Mouse (Mus musculus): ENCODE measurements around the gene Pank4. TPM values are rescaled to one million over a fixed set of nuclear protein-coding genes. Genes with fewer than 3 reads are reported as not detected.
A peak's percentile ranks its signal among the peaks of the same experiment; 100 is the strongest.

The Pank4 gene
- polyA plus RNA-seq, 1 experiment from 2014 or later: 34.2 TPM

DNA sequence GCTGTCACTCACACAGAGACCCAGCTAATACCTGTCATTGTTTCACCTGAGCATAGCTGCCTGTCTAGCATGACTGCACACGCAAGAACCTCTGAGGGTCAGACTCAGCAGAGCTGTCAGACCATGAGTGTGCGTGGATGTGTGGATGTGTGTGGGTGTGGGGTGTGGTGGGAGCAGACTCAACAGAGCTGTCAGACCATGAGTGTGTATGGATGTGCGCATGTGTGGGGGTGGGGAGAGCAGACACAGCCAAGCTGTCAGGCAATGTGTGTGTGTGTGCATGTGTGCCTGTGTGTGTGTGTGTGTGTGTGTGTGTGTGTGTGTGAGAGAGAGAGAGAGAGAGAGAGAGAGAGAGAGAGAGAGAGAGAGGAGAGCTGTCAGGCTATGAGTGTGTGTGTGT lies 41.4 kb downstream of the Pank4 start:
- H3K27me3 ChIP-seq (replicated peaks; ENCODE audit: control insufficient read depth, insufficient read depth, low read length): no peaks in the 10 kb centered on the region
- no peaks in the 10 kb centered on the region for H3K9me3 ChIP-seq (ENCODE audit: control insufficient read depth, low read length)
- 87% methylated on average over 3 of the region's 3 CpGs for WGBS
- no peaks in the 10 kb centered on the region for H3K4me1 ChIP-seq (ENCODE audit: control insufficient read depth, insufficient read depth, low read length)
- ATAC-seq: no peak
- no peak overlapping the region for H3K4me3 ChIP-seq (ENCODE audit: low read length)
- H3K36me3 ChIP-seq (ENCODE audit: control insufficient read depth, insufficient read depth, low read length): no peaks in the 10 kb centered on the region; the same call in 1 of the 2 replicates
- no peak overlapping the region for H3K4me2 ChIP-seq (ENCODE audit: low read depth, low read length)
- H3K9ac ChIP-seq (ENCODE audit: low read depth, low read length): no peak overlapping the region
- H3K27ac ChIP-seq (ENCODE audit: low read length): no peak overlapping the region

DNA sequence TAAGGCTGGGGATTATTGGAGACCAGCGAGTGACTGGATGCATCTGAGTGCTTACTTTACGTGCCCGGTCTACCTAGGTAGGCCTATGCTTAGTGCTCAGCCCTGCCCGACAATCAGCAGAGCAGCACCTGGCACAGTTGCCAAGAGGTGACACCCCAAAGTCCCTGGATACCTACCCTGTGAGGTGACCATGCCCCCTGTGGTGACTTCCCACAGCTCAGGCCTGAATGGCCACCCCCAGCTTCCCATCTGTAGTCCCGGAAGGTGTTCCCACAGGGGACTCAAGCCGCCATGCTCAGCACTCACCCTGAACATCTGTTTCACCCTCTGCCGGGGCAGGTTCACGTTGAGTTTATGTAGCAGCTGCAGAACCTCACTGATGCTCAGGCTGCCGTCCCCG lies 42.4 kb downstream of the Pank4 start:
- 70% methylated on average over 10 of the region's 10 CpGs for WGBS

DNA sequence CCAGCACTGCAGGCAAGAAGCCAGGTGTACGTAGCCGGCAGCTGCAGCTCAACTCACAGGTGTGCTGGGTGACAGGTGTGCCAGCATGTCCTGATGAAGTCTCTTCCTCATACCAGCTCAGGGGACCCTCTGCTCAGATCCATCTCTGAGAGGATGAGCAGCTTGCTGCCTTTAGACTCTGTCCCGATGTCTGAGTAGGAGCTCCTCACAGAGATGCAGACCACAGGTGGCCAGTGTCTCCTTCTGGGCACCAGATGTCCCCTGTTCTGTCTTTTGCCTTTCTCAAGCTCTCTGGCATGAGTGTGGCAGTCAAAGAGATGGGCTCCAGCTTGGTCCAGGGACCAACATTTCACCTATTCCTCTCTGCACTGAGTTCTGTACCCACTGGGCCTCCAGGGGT lies 43.7 kb downstream of the Pank4 start:
- no peak overlapping the region for H3K4me2 ChIP-seq (ENCODE audit: low read depth, low read length)
- H3K4me3 ChIP-seq (ENCODE audit: low read length): no peak overlapping the region
- no peaks in the 10 kb centered on the region for H3K4me1 ChIP-seq (ENCODE audit: control insufficient read depth, insufficient read depth, low read length)
- H3K9me3 ChIP-seq (ENCODE audit: control insufficient read depth, low read length): no peaks in the 10 kb centered on the region
- H3K36me3 ChIP-seq (ENCODE audit: control insufficient read depth, insufficient read depth, low read length): no peaks in the 10 kb centered on the region; the same call in 1 of the 2 replicates
- ATAC-seq: no peak
- no peak overlapping the region for H3K27ac ChIP-seq (ENCODE audit: low read length)
- 85% methylated on average over 3 of the region's 3 CpGs for WGBS
- H3K9ac ChIP-seq (ENCODE audit: low read depth, low read length): no peak overlapping the region
- no peaks in the 10 kb centered on the region for H3K27me3 ChIP-seq (replicated peaks; ENCODE audit: control insufficient read depth, insufficient read depth, low read length)

More for the DNA sequence above, 42.4 kb downstream of the Pank4 start:
- H3K36me3 ChIP-seq (ENCODE audit: control insufficient read depth, insufficient read depth, low read length): no peaks in the 10 kb centered on the region; the same call in 1 of the 2 replicates
- H3K27me3 ChIP-seq (replicated peaks; ENCODE audit: control insufficient read depth, insufficient read depth, low read length): no peaks in the 10 kb centered on the region
- no peak overlapping the region for H3K9ac ChIP-seq (ENCODE audit: low read depth, low read length)
- no peaks in the 10 kb centered on the region for H3K9me3 ChIP-seq (ENCODE audit: control insufficient read depth, low read length)
- no peaks in the 10 kb centered on the region for H3K4me1 ChIP-seq (ENCODE audit: control insufficient read depth, insufficient read depth, low read length)
- no peak overlapping the region for H3K4me2 ChIP-seq (ENCODE audit: low read depth, low read length)
- H3K4me3 ChIP-seq (ENCODE audit: low read length): no peak overlapping the region
- H3K27ac ChIP-seq (ENCODE audit: low read length): no peak overlapping the region
- no peak for ATAC-seq

DNA sequence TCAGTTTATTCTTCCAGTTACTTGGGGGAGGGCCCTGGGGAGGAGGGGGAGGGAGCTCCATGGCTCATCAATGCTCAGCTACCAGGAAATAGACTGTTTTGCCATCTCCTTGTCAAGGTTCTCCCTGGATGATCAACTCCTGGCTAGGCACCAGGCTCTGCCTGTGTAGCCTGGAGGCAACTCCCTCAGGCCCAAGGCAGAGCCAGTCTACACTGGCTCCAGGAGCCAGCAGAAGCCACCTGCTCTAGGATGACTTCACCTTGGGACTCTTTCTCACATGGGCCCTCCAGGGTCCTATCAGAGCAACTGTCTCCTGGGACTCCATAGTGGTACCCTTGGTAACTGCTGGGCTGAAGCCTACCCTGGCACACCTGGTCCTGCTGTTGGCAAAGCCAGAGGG lies 44.2 kb downstream of the Pank4 start:
- H3K36me3 ChIP-seq (ENCODE audit: control insufficient read depth, insufficient read depth, low read length): no peaks in the 10 kb centered on the region; the same call in 1 of the 2 replicates
- no peak for ATAC-seq
- H3K4me3 ChIP-seq (ENCODE audit: low read length): no peak overlapping the region

DNA sequence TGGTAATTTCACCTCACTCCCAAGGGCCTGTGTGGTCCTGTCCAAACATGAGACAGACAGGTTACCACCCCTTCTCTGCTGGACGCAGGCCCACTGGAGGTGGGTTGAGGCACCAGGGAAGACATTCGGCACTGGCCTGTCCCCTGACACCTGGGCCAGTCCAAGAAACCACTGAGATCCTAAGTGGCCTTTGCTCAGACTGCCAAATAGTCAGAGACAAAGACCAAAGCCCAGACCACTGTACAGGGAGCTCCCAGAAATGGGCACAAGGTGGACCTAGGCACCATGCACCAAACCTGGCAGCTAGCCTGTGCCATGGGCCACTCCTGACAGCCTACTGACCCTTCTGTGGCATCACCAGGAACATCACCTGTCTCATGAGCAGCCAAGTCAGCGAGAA lies 45.3 kb downstream of the Pank4 start:
- Histone ChIP-seq H3K27me3 (replicated peaks; ENCODE audit: control insufficient read depth, insufficient read depth, low read length) (no peaks in the 10 kb centered on the region), H3K36me3 (ENCODE audit: control insufficient read depth, insufficient read depth, low read length) (no peaks in the 10 kb centered on the region; the same call in 1 of the 2 replicates), H3K9ac (ENCODE audit: low read depth, low read length) (no peak overlapping the region), H3K27ac (ENCODE audit: low read length) (no peak overlapping the region), H3K4me2 (ENCODE audit: low read depth, low read length) (no peak overlapping the region), H3K4me1 (ENCODE audit: control insufficient read depth, insufficient read depth, low read length) (no peaks in the 10 kb centered on the region), H3K4me3 (ENCODE audit: low read length) (no peak overlapping the region), H3K9me3 (ENCODE audit: control insufficient read depth, low read length) (no peaks in the 10 kb centered on the region)
- 73% methylated on average over 3 of the region's 3 CpGs for WGBS
- no peak for ATAC-seq

More for the DNA sequence above, 44.2 kb downstream of the Pank4 start:
- H3K27ac ChIP-seq (ENCODE audit: low read length): no peak overlapping the region
- no peaks in the 10 kb centered on the region for H3K27me3 ChIP-seq (replicated peaks; ENCODE audit: control insufficient read depth, insufficient read depth, low read length)
- no peak overlapping the region for H3K4me2 ChIP-seq (ENCODE audit: low read depth, low read length)
- no peak overlapping the region for H3K9ac ChIP-seq (ENCODE audit: low read depth, low read length)
- no peaks in the 10 kb centered on the region for H3K4me1 ChIP-seq (ENCODE audit: control insufficient read depth, insufficient read depth, low read length)
- H3K9me3 ChIP-seq (ENCODE audit: control insufficient read depth, low read length): no peaks in the 10 kb centered on the region

DNA sequence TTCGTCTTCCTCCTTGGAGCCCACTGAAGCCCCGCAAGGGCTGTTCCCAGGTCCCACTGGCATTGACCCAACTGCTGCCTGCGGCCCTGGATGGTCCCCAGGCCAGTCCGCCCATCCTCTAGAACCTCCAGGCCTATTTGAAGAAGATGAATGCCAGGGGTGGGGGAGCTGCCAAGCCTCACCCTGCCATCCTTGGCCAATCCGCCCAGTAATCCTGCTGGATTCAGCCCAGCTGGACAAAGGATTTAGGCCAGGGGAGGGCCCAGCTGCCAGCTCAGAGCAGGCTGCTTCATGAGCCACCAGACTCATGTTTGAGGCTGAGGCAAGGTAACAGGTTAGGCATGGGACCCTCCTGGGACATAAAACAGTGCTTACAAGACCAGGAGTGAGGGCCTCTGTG lies 46.9 kb downstream of the Pank4 start:
- 82% methylated on average over 5 of the region's 5 CpGs for WGBS
- Histone ChIP-seq H3K27ac (ENCODE audit: low read length) (no peak overlapping the region), H3K4me2 (ENCODE audit: low read depth, low read length) (no peak overlapping the region), H3K4me3 (ENCODE audit: low read length) (no peak overlapping the region), H3K27me3 (replicated peaks; ENCODE audit: control insufficient read depth, insufficient read depth, low read length) (no peaks in the 10 kb centered on the region), H3K9ac (ENCODE audit: low read depth, low read length) (no peak overlapping the region), H3K9me3 (ENCODE audit: control insufficient read depth, low read length) (no peaks in the 10 kb centered on the region), H3K36me3 (ENCODE audit: control insufficient read depth, insufficient read depth, low read length) (no peaks in the 10 kb centered on the region; the same call in 1 of the 2 replicates), H3K4me1 (ENCODE audit: control insufficient read depth, insufficient read depth, low read length) (no peaks in the 10 kb centered on the region)
- no peak for ATAC-seq

- no peak overlapping the region for H3K4me2 ChIP-seq (ENCODE audit: low read depth, low read length)
- no peaks in the 10 kb centered on the region for H3K9me3 ChIP-seq (ENCODE audit: control insufficient read depth, low read length)
- H3K4me3 ChIP-seq (ENCODE audit: low read length): no peak overlapping the region
- no peaks in the 10 kb centered on the region; the same call in 1 of the 2 replicates for H3K36me3 ChIP-seq (ENCODE audit: control insufficient read depth, insufficient read depth, low read length)
- WGBS: 77% methylated on average over 8 of the region's 8 CpGs
- H3K27me3 ChIP-seq (replicated peaks; ENCODE audit: control insufficient read depth, insufficient read depth, low read length): no peaks in the 10 kb centered on the region
- no peak for ATAC-seq
- H3K4me1 ChIP-seq (ENCODE audit: control insufficient read depth, insufficient read depth, low read length): no peaks in the 10 kb centered on the region
- H3K9ac ChIP-seq (ENCODE audit: low read depth, low read length): no peak overlapping the region
- H3K27ac ChIP-seq (ENCODE audit: low read length): no peak overlapping the region
Observed at GRCm38 (mm10) chr4:155011312-155012025, 47.5 kb downstream of the Pank4 start.

DNA sequence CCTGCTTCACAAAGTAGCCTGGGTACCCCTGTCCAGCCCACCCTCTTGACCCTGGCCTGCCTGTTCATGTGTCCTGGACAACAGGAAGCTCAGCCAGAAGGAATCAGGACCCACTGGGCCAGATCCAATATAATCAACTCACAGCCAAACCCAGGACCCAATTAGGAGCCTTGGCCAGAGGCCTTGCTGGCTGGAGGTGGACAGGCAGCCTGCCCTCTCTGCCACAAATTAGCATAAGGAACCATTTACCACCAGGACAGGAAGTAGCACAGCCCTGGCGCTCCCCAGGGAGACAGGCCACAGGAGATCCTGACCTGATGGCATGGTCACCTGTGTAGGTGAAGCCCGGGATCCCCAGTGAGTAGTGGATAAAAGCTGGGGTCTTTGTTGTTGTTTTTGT lies 48.2 kb downstream of the Pank4 start:
- H3K9ac ChIP-seq (ENCODE audit: low read depth, low read length): no peak overlapping the region
- no peaks in the 10 kb centered on the region; the same call in 1 of the 2 replicates for H3K36me3 ChIP-seq (ENCODE audit: control insufficient read depth, insufficient read depth, low read length)
- no peak overlapping the region for H3K4me2 ChIP-seq (ENCODE audit: low read depth, low read length)
- no peaks in the 10 kb centered on the region for H3K4me1 ChIP-seq (ENCODE audit: control insufficient read depth, insufficient read depth, low read length)
- no peak overlapping the region for H3K4me3 ChIP-seq (ENCODE audit: low read length)
- WGBS: 74% methylated on average over 2 of the region's 2 CpGs
- H3K9me3 ChIP-seq (ENCODE audit: control insufficient read depth, low read length): no peaks in the 10 kb centered on the region
- no peak overlapping the region for H3K27ac ChIP-seq (ENCODE audit: low read length)
- no peak for ATAC-seq
- H3K27me3 ChIP-seq (replicated peaks; ENCODE audit: control insufficient read depth, insufficient read depth, low read length): no peaks in the 10 kb centered on the region

DNA sequence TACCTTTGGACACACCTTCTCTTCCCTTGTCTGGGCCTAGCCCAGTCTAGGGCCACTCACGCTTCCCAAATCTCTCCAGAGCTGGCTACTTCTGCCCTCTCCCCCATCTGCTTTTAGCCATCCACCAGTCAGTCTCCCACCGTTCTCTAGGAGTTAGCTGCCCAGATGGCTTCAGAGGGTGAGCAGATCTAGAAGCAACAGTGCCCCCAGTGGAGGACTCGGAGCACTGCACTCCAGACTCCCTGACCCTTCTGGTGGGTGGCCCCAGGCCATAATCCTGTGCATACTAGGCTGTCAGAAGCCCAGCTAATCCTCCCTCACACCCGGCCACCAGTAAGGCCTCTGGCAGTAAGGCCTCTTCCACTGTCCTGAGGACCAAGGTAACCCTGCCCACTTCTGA lies 48.9 kb downstream of the Pank4 start:
- H3K9ac ChIP-seq (ENCODE audit: low read depth, low read length): no peak overlapping the region
- H3K4me2 ChIP-seq (ENCODE audit: low read depth, low read length): no peak overlapping the region
- no peaks in the 10 kb centered on the region for H3K27me3 ChIP-seq (replicated peaks; ENCODE audit: control insufficient read depth, insufficient read depth, low read length)
- WGBS: 3% methylated on average over 4 of the region's 4 CpGs
- no peaks in the 10 kb centered on the region for H3K4me1 ChIP-seq (ENCODE audit: control insufficient read depth, insufficient read depth, low read length)
- no peak overlapping the region for H3K4me3 ChIP-seq (ENCODE audit: low read length)
- no peaks in the 10 kb centered on the region for H3K9me3 ChIP-seq (ENCODE audit: control insufficient read depth, low read length)
- H3K27ac ChIP-seq (ENCODE audit: low read length): no peak overlapping the region
- ATAC-seq: peak; percentile 65
- no peaks in the 10 kb centered on the region; the same call in 1 of the 2 replicates for H3K36me3 ChIP-seq (ENCODE audit: control insufficient read depth, insufficient read depth, low read length)

DNA sequence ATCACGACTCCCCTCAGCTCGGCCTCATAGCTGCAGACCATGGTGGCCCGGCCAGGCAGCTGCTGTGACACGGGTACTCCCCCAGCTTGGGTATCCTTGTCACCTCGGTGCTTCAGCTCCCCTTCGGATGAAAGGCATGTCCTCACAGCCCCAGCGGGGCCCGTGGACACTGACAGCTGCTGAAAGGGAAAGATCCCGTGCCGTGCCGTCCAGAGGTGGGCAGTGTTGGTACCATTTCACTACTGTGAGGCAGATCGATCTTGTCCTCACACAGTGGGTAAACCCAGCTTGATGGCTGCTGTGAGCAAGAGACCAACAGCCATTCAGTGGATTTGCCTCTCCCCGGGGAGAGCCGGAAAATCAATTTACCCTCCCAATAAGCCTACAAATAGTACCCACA lies 50.3 kb downstream of the Pank4 start:
- 65% methylated on average over 14 of the region's 14 CpGs for WGBS

More for the DNA sequence above, 50.3 kb downstream of the Pank4 start:
- no peak overlapping the region for H3K4me3 ChIP-seq (ENCODE audit: low read length)
- no peak overlapping the region for H3K4me2 ChIP-seq (ENCODE audit: low read depth, low read length)
- H3K27me3 ChIP-seq (replicated peaks; ENCODE audit: control insufficient read depth, insufficient read depth, low read length): no peaks in the 10 kb centered on the region
- H3K4me1 ChIP-seq (ENCODE audit: control insufficient read depth, insufficient read depth, low read length): peaks cover 5% of the 10 kb centered on the region
- H3K36me3 ChIP-seq (ENCODE audit: control insufficient read depth, insufficient read depth, low read length): no peaks in the 10 kb centered on the region
- no peaks in the 10 kb centered on the region for H3K9me3 ChIP-seq (ENCODE audit: control insufficient read depth, low read length)
- H3K9ac ChIP-seq (ENCODE audit: low read depth, low read length): no peak overlapping the region
- no peak overlapping the region for H3K27ac ChIP-seq (ENCODE audit: low read length)
- ATAC-seq: no peak
